Mouse (Mus musculus) regulatory T cell (primary cell): ENCODE results near the gene P2rx3.

ENCODE experiments used
- in situ Hi-C: fragments of 300-600 bp; cut with MboI, MseI; formaldehyde crosslinking; loops from one replicate; pipeline ENCODE4 v1.15.1; 2025; ENCODE audit warnings: high pct_unique_total_duplicates

P2rx3 gene

GRCm38 (mm10) chr2:85046222-85046621 lies 9.0 kb upstream of the P2rx3 start:
- in situ Hi-C loops = loop anchor here (25.0 kb wide), 1 partner anchor 559 kb away; the partner anchor contains the start of gene Tfpi

- in situ Hi-C loops = loop anchor here (5.0 to 25.0 kb wide), 3 partner anchors 101 to 556 kb away; partner anchors contain the start of genes Clp1 and Tfpi
Measured at GRCm38 (mm10) chr2:85043623-85044022, 6.4 kb upstream of the P2rx3 start.

GRCm38 (mm10) chr2:85038336-85038735 lies 1.1 kb upstream of the P2rx3 start:
- in situ Hi-C loops = loop anchor here (25.0 kb wide), 1 partner anchor 551 kb away; the partner anchor contains the start of gene Tfpi

- in situ Hi-C loops = loop anchor here (25.0 kb wide), 1 partner anchor 549 kb away; the partner anchor contains the start of gene Tfpi
Measured at GRCm38 (mm10) chr2:85036507-85037046, 685 bp downstream of the P2rx3 start.

- in situ Hi-C loops = loop anchor here (25.0 kb wide), 1 partner anchor 547 kb away; the partner anchor contains the start of gene Tfpi
Measured at GRCm38 (mm10) chr2:85034169-85034568, 3.1 kb downstream of the P2rx3 start.

DNA sequence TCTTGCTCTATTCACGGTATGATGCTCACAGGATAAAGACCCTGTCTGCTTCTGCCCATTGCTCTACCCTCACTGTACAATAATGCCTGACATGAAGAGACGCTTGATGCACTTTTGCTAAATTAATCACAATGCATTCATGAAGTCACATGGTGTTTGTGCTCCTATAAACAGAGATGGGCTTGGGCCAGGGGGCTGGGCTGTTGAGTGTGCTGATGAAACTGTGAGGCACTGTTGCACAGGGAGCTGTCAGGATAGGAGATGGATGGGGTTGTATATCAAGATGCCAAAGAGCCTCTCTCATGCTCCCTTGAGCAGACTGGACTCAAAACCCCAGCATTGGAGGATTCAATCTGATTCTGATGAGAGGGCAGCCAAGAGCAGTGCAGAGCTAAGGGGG lies 4.1 kb downstream of the P2rx3 start:
- in situ Hi-C loops = loop anchor here (25.0 kb wide), 1 partner anchor 546 kb away; the partner anchor contains the start of gene Tfpi

DNA sequence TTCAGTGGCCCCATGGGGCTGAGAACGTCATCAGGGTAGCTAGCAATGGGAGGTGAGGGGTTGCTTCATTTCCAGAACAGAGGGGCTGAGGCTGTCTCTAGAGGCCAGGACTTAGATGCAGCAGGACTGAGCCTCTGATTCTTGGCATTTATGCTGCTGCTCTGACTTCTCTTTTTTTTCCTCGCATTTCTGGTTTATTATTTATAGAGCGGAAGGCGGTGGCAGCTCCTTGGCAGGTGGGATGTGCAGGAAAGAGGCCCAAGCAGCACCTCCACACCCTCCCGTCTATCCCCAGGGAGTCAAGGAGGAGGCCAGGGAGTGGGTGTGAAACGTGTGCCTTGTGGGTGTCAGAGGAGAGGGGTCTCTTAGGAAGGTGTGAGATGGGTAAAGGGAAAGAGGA lies 6.3 kb downstream of the P2rx3 start:
- in situ Hi-C loops = loop anchor here (25.0 kb wide), 1 partner anchor 544 kb away; the partner anchor contains the start of gene Tfpi

DNA sequence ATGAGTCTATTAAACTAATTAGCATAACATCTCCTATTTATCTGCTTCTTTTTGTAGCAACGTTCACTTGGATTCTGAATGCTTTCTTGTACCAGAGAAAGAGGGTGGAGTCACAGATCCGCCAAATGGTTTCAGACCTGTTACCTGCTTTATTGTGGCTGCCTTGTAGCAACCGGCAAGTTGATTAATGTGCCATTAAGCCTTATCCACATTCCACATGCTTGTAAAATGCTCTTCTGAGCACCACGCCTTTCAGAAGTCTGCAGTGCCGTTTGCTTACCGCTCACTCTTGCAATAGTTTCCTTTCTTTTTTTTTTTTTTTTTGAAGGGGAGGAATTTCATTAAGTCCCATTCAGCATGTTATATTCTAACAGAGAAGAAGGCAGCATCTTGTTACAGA lies 7.4 kb downstream of the P2rx3 start:
- in situ Hi-C loops = loop anchor here (25.0 kb wide), 1 partner anchor 543 kb away; the partner anchor contains the start of gene Tfpi

DNA sequence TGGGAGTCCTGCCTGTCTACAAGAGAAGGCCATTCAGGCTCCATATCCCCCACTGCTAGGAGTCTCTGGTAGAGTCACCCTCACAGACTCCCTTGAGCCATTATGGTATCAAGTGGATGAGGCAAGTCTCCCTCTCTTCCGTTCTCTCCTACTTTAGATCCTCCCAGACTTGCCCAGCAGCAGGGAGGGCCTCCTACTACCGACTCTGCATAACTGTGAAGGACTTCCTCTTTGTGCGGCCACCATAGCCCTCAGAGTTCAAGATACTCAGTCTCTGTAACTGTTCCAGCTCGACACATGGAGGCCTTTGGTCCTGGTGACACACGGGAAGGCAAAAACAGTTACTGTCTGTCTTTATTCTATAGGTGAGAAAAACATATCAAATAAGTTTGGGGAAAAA lies 10.0 kb downstream of the P2rx3 start:
- in situ Hi-C loops = loop anchor here (25.0 kb wide), 1 partner anchor 540 kb away; the partner anchor contains the start of gene Tfpi

- in situ Hi-C loops = loop anchor here (25.0 kb wide), 1 partner anchor 539 kb away; the partner anchor contains the start of gene Tfpi
Measured at GRCm38 (mm10) chr2:85026178-85026577, 11.1 kb downstream of the P2rx3 start.

GRCm38 (mm10) chr2:85022043-85022442 lies 15.2 kb downstream of the P2rx3 start:
- in situ Hi-C loops = no loop called here

- in situ Hi-C loops = no loop called here
Measured at GRCm38 (mm10) chr2:85014588-85014982, 22.7 kb downstream of the P2rx3 start.

DNA sequence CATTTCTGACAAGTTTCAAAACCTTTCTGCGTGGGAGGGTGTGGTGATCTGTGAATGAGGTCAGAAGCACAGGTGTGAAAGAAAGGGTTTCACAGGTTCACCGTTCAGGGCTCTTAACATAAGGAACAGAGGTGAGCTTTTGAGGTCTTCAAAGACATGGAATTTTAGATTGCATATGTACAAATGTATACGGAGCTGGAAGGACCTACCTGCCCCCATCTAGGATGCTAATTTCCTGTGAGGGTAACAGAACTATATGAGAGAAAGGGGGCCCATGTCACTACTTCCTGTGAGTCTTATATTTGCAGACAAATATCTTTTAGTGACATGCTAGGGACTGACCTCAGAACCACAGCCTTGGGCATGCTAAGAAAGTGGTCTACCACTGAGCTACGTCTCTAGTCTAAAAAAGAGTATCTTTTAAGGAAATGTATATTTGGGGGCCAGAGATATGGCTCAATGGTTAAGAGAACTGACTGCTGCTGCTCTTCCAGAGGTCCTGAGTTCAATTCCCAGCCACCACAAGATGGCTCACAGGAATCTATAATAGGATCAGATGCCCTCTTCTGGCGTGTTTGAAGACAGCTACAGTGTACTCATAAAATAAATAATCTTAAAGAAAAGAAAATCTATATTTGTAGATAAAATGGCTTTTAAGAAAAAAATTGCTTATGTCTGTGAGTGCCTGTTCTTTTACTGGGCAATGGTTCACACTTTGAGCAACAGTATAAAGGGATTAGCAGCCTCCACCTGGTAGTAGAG lies 23.3 kb downstream of the P2rx3 start:
- in situ Hi-C loops = no loop called here

GRCm38 (mm10) chr2:85012679-85013078 lies 24.6 kb downstream of the P2rx3 start:
- in situ Hi-C loops = no loop called here

GRCm38 (mm10) chr2:85011906-85012604 lies 25.2 kb downstream of the P2rx3 start:
- in situ Hi-C loops = no loop called here

DNA sequence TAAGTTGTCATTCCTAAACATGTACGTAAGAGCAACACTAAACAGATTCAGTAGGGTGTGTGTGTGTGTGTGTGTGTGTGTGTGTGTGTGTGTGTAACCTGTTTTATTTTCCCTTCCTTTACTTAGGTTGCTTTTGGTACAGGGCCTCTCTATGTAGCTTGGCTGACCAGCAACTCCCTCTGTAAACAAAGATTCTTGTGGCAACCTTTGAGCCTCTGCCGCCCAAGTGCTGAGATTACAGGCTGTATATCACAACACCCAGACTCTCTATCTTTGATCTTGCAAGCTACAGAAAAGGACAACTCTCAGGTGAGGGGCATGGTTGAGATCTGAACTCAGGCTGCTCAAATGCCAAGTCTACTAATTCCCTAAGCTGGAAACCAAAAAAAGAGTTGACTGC lies 28.1 kb downstream of the P2rx3 start:
- in situ Hi-C loops = no loop called here

GRCm38 (mm10) chr2:85007729-85008128 lies 29.5 kb downstream of the P2rx3 start:
- in situ Hi-C loops = no loop called here

DNA sequence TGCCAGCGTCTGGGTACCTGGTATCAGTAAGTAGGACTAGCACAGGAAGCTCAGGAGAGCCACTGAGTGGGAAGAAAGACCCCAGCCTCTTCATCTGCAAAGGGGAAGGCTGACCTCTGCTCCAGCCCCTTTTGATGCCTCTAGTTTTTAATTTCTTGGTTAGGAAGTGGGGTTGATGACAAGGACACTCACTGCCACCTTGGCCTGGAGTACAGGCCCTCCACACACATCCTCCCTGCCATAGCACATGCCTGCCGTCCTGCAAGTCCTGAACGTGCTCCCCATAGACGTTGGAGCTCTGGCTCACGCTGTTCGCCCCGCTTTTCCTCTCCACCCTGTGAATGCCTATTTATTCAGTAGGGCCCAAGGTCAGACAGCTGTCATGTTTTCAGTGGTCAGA lies 30.7 kb downstream of the P2rx3 start:
- in situ Hi-C loops = no loop called here

GRCm38 (mm10) chr2:85004341-85004740 lies 32.9 kb downstream of the P2rx3 start:
- in situ Hi-C loops = no loop called here

DNA sequence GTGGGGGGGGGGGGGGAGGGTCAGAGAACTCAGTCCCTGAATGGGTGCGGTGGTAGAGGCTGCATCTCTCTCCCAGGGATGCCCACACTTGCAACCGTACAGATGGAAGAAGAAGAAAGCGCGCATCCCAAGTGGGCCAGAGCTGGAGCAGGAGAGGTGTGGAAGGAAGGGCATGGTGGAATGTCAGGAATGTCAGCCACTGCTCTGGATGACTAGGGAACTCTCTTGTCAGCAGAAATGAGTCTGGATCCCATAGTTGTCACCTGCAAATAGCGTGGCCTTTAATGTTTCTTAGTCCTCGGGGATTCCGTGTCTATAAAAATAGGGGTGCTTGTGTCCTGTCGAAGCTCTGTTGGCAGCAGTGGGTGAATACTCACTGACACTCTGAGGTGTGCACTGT lies 34.7 kb downstream of the P2rx3 start:
- in situ Hi-C loops = no loop called here

GRCm38 (mm10) chr2:85001497-85001896 lies 35.8 kb downstream of the P2rx3 start:
- in situ Hi-C loops = no loop called here
